Mouse (Mus musculus) embryonic facial prominence, embryonic 10.5 days (tissue): ENCODE measurements at regions not wholly inside any gene's neighbourhood (a gene's known extent, or its start where the extent isn't known, plus 50 kb on each side); places are given as distances from the start of the nearest gene placed in this dataset.
"Not testable (repeated sequence)": the region's sequence is repeated elsewhere in the genome, so short reads cannot be mapped to it uniquely, and the experiment has no call there.

Experiments
- DNase-seq: peaks from one replicate; pipeline ENCODE4 v3.0.0-alpha.2; 2017; ENCODE audit warnings: low spot score
- H3K27ac ChIP-seq: fragments of 300-500 bp; sonication (generic); replicated peaks from 2 replicates; pipeline ENCODE4 v1.5.1; 2016; ENCODE audit warnings: mild to moderate bottlenecking
- H3K27me3 ChIP-seq: fragments of 300-500 bp; sonication (generic); replicated peaks from 2 replicates; pipeline ENCODE4 v1.6.1; 2016; ENCODE audit warnings: low read depth, mild to moderate bottlenecking; ENCODE audit not compliant: poor library complexity, severe bottlenecking
- H3K36me3 ChIP-seq: fragments of 300-500 bp; sonication (generic); replicated peaks from 2 replicates; pipeline ENCODE4 v1.6.1; 2016; ENCODE audit warnings: mild to moderate bottlenecking, moderate library complexity
- H3K4me1 ChIP-seq: fragments of 300-500 bp; sonication (generic); 2 replicates; pipeline ENCODE4 v1.6.1; 2016
- H3K4me3 ChIP-seq: fragments of 300-500 bp; sonication (generic); 2 replicates; pipeline ENCODE4 v1.5.1; 2016; ENCODE audit warnings: mild to moderate bottlenecking, moderate library complexity
- H3K9me3 ChIP-seq: fragments of 300-500 bp; sonication (generic); 2 replicates; pipeline ENCODE4 v1.6.1; 2016; ENCODE audit warnings: mild to moderate bottlenecking
- WGBS: fragments of 180-500 bp; shearing (Covaris S2); methylation state at CpG from one replicate; pipeline ENCODE4 v1.1.7; 2016; 5-methylcytosine and 5-hydroxymethylcytosine counted together

- Histone ChIP-seq H3K4me3 (no peak overlapping the region), H3K36me3 (no peaks in the 10 kb centered on the region), H3K27me3 (no peaks in the 10 kb centered on the region), H3K27ac (no peak overlapping the region), H3K9me3 (no peaks in the 10 kb centered on the region), H3K4me1 (no peaks in the 10 kb centered on the region)
- WGBS, result 90% methylated on average over 6 of the region's 6 CpGs
- DNase-seq, result no peak
Observed at GRCm38 (mm10) chr4:110093040-110093820, 115.4 kb downstream of the Dmrta2 start.

DNA sequence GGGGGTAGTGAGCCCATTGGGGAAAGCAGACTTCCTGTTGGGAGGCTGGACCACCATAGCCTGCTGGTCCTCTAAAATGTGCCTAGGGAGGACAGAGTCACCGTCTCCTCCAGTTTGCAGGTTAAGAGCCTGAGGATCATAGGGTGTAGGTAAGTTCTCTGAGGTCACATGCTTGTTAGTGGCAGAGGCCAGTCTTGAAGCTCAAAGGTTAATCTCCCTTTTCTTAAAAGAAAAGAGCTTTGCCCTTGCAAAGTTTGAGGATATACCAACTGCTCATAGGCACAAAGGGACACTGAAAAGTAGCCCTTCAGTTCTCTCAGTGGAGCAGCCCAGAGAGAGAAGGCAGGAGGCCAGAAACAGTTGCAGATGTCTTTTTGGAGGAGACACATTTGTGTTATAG is 116.7 kb downstream of the Dmrta2 start:
- 81% methylated on average over 1 of the region's 1 CpGs for WGBS
- Histone ChIP-seq H3K36me3 (no peaks in the 10 kb centered on the region), H3K4me1 (no peaks in the 10 kb centered on the region), H3K27me3 (no peaks in the 10 kb centered on the region), H3K27ac (no peak overlapping the region), H3K4me3 (no peak overlapping the region), H3K9me3 (no peaks in the 10 kb centered on the region)
- no peak for DNase-seq

- 79% methylated on average over 11 of the region's 11 CpGs for WGBS
- Histone ChIP-seq H3K4me1 (no peaks in the 10 kb centered on the region), H3K27ac (no peak overlapping the region), H3K9me3 (no peaks in the 10 kb centered on the region), H3K27me3 (no peaks in the 10 kb centered on the region), H3K4me3 (no peak overlapping the region), H3K36me3 (no peaks in the 10 kb centered on the region)
- no peak for DNase-seq
Observed at GRCm38 (mm10) chr4:110095760-110096593, 118.1 kb downstream of the Dmrta2 start.

DNA sequence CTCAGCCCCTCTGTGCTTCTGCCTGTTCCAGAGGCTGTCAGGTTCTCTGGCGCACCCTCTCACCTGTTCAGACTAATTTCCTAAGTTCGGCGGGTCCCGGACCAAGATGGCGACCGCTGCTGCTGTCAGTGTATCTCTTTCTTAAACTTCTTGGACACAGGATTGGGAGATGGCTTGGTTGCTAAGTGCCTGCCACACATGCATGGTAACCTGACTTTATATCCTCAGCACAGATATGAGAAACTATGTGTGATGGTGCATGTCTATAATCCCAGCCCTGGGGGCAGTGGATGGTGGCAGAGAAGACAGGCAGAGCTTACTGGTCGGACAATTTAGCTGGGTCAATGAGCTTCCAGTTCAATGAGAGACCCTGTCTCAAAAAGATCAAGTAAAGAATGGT is 126.3 kb downstream of the Dmrta2 start:
- not testable (repeated sequence) for DNase-seq, H3K36me3 ChIP-seq, H3K27me3 ChIP-seq, H3K27ac ChIP-seq, H3K4me1 ChIP-seq, H3K4me3 ChIP-seq, H3K9me3 ChIP-seq
- WGBS, result 94% methylated on average over 7 of the region's 7 CpGs

DNA sequence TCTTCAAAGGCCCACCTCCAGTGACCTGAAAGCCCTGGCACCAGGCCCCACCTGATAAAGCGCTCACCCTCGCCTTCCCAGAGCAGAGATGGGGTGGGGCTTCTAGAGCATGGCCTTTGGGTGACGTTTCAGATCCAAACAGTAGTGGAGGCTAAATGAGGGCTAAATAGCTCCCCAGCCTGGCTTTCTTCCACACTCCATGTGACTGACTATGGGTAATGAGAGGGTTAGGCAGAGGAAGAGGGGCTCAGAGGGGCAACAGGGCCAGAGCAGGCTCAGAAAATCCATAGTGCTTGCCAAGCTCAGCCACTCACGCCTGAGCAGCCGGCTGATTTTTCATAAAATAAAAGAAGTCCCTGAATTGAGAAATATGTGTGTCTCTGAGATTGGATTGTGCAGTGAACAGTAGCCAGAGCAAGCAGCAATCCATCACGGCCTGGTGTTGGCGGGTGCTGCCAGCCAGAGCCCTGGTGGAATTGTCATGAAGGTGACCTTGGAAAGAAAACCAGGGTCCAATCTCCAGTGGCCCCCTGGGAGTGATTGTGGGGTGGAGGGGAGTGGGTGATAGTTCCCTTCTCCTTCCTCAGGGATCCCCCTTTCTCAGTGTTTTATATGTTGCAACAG is 128.9 kb downstream of the Dmrta2 start:
- Histone ChIP-seq H3K36me3 (no peaks in the 10 kb centered on the region), H3K9me3 (no peaks in the 10 kb centered on the region), H3K27ac (no peak overlapping the region), H3K4me3 (no peak overlapping the region), H3K27me3 (no peaks in the 10 kb centered on the region), H3K4me1 (no peaks in the 10 kb centered on the region)
- DNase-seq, result no peak
- whole genome bisulfite sequencing, result 83% methylated on average over 7 of the region's 7 CpGs

DNA sequence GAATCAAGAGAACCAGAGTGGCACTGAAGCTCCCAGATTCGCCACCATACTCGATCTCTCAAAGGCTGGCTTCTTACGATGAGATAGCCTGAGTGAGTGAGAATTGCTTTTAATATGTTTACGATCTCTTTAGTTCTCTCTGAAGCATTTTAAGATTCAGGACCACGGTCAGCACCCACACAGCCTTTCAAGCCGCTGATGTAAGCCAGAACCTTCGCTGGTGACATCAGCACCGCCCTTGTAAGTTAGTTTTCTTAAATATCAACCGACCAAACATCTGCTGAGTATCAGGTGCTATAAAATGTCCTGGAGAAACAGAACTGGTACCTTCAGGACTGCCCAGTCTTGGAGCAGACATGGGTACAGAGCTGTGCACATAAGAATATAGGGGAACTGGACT is 141.6 kb downstream of the Dmrta2 start:
- peaks cover 23% of the 10 kb centered on the region for H3K4me1 ChIP-seq
- H3K27ac ChIP-seq, result no peak overlapping the region
- no peaks in the 10 kb centered on the region for H3K27me3 ChIP-seq
- H3K9me3 ChIP-seq, result no peaks in the 10 kb centered on the region
- 35% methylated on average over 9 of the region's 9 CpGs for WGBS
- no peak overlapping the region for H3K4me3 ChIP-seq
- no peaks in the 10 kb centered on the region for H3K36me3 ChIP-seq
- peak; percentile 66 for DNase-seq

- H3K9me3 ChIP-seq, result no peaks in the 10 kb centered on the region
- H3K27ac ChIP-seq, result no peak overlapping the region
- no peak overlapping the region for H3K4me3 ChIP-seq
- no peaks in the 10 kb centered on the region for H3K36me3 ChIP-seq
- H3K27me3 ChIP-seq, result no peaks in the 10 kb centered on the region
- no peak for DNase-seq
- H3K4me1 ChIP-seq, result peaks cover 24% of the 10 kb centered on the region
- WGBS, result 38% methylated on average over 3 of the region's 3 CpGs
Observed at GRCm38 (mm10) chr4:110119874-110120273, 142.0 kb downstream of the Dmrta2 start.

DNA sequence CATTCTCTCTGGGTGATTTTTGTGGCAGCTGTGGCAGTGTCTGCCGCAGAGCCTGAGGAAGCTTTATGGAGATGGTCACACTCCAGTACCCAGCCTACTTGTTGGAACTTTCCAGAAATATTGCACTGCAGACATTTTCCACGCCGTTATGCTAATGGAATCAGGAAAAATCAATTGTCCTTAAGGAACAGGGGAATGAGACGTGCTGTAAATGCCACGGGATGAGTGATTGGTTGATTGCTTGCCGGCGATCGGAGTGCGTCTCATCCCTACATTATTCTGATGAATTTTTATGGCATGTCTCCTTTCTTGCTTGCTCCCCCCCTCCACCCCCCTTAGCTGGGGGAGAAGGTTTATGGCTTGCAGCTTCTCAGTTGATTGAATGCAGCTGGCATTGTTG is 142.9 kb downstream of the Dmrta2 start:
- no peak overlapping the region for H3K27ac ChIP-seq
- 76% methylated on average over 9 of the region's 9 CpGs for WGBS
- DNase-seq, result no peak

DNA sequence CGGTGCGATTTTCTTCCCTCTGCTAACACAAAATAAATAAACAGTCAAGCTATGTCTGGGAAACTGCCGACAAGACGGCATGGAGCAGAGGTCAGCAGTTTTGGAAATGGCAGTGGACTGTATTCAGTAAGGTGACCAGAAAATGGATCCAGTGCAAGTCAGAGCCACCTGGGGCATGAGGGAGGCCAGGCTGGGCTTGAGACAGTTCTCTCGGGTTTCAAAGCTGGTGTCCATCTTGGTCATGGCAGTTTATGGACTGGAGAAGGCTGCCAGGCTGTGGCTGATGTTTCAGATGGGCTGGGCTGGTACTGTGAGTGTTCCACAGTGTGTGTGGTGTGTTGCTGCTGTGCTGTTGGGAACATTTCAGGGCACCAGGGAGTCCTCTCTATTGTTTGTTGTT is 143.6 kb downstream of the Dmrta2 start:
- WGBS, result 41% methylated on average over 5 of the region's 5 CpGs
- H3K4me1 ChIP-seq, result peaks cover 37% of the 10 kb centered on the region
- H3K36me3 ChIP-seq, result no peaks in the 10 kb centered on the region
- no peaks in the 10 kb centered on the region for H3K27me3 ChIP-seq
- no peaks in the 10 kb centered on the region for H3K9me3 ChIP-seq
- H3K4me3 ChIP-seq, result no peak overlapping the region
- no peak for DNase-seq
- H3K27ac ChIP-seq, result no peak overlapping the region

More for the DNA sequence above, 142.9 kb downstream of the Dmrta2 start:
- H3K4me3 ChIP-seq, result no peak overlapping the region
- H3K9me3 ChIP-seq, result no peaks in the 10 kb centered on the region
- H3K27me3 ChIP-seq, result no peaks in the 10 kb centered on the region
- no peaks in the 10 kb centered on the region for H3K36me3 ChIP-seq
- peaks cover 33% of the 10 kb centered on the region for H3K4me1 ChIP-seq

GRCm38 (mm10) chr4:110125067-110125784 is 147.4 kb downstream of the Dmrta2 start:
- Histone ChIP-seq H3K9me3 (no peaks in the 10 kb centered on the region), H3K4me3 (no peak overlapping the region), H3K27me3 (no peaks in the 10 kb centered on the region), H3K4me1 (peaks cover 54% of the 10 kb centered on the region), H3K27ac (peak overlapping the region; percentile 44), H3K36me3 (no peaks in the 10 kb centered on the region)
- DNase-seq, result peak; percentile 56
- WGBS, result 24% methylated on average over 6 of the region's 6 CpGs

GRCm38 (mm10) chr4:110127941-110128520 is 150.2 kb downstream of the Dmrta2 start:
- Histone ChIP-seq H3K36me3 (no peaks in the 10 kb centered on the region), H3K9me3 (no peaks in the 10 kb centered on the region), H3K4me3 (no peak overlapping the region), H3K27ac (peak overlapping the region; percentile 15; the same call in 1 of the 2 replicates), H3K27me3 (no peaks in the 10 kb centered on the region), H3K4me1 (peaks cover 40% of the 10 kb centered on the region)
- 63% methylated on average over 3 of the region's 3 CpGs for WGBS
- no peak for DNase-seq

GRCm38 (mm10) chr4:110128918-110129317 is 151.1 kb downstream of the Dmrta2 start:
- Histone ChIP-seq H3K27ac (no peak overlapping the region), H3K4me1 (peaks cover 49% of the 10 kb centered on the region), H3K27me3 (no peaks in the 10 kb centered on the region), H3K4me3 (no peak overlapping the region), H3K9me3 (no peaks in the 10 kb centered on the region), H3K36me3 (no peaks in the 10 kb centered on the region)
- 9% methylated on average over 1 of the region's 1 CpGs for WGBS
- peak; percentile 72 for DNase-seq
